Mouse (Mus musculus): Measurements from ENCODE around the gene Rpl21. TPM values are rescaled to one million over a fixed set of nuclear protein-coding genes. Genes with fewer than 3 reads are reported as not detected.

The Rpl21 gene
- polyA plus RNA-seq, 1 experiment, result not detected

DNA sequence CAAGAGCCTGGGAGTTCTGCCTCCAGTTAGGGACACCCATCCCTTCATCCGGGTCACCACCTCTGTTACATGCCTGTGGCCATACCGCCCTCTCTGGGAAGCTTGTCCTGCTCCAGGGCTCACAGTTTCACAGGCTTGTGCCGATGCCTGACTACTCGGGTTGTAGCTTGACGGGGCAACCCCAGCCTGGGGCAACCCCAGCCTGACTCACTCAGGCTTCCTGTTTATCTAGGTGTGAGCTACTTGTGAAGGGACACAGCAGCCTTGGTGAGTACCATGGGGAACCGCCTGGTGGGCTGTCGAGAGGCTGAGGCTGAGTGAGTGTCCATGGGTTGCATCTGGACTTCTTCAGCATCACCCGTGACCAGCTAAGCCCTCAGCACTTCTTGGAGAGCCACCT lies 24.9 kb downstream of the Rpl21 start:
- 92% methylated on average over 8 of the region's 8 CpGs for WGBS
- H3K27ac ChIP-seq (ENCODE audit: insufficient read depth, low read depth, low read length), result no peak overlapping the region
- TF ChIP-seq POLR2A (IDR thresholded peaks at IDR 0.05; ENCODE audit: insufficient read depth, low read depth, low read length) (no peak), CTCF (IDR thresholded peaks at IDR 0.05; ENCODE audit: insufficient read depth, low read depth, low read length) (no peak)
- H3K4me3 ChIP-seq (ENCODE audit: insufficient read depth, low read depth, low read length), result no peak overlapping the region
- peaks cover 19% of the 10 kb centered on the region for H3K4me1 ChIP-seq (ENCODE audit: control insufficient read depth, insufficient read depth, low read length)

DNA sequence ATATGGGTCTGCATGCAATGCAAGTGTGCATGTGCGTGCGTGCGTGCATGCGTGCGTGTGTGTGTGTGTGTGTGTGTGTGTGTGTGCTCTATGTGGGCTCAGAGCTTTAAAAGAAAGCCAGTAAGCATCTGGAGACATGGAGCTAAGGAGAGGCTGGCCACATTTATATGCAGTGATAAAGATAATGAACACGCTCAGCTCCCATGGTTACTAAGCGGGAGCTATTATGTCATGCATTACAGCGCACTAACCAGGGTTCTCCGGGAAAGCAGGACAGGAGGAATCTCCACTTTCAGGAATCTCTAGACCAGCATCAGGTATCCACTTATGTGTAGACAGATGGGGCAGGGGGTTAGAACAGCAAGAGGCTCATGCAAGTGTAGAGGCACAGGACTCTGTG lies 26.1 kb downstream of the Rpl21 start:
- peaks cover 19% of the 10 kb centered on the region for H3K4me1 ChIP-seq (ENCODE audit: control insufficient read depth, insufficient read depth, low read length)
- no peak overlapping the region for H3K27ac ChIP-seq (ENCODE audit: insufficient read depth, low read depth, low read length)
- H3K4me3 ChIP-seq (ENCODE audit: insufficient read depth, low read depth, low read length), result no peak overlapping the region
- WGBS, result 65% methylated on average over 9 of the region's 9 CpGs
- no peak for TF ChIP-seq POLR2A (IDR thresholded peaks at IDR 0.05; ENCODE audit: insufficient read depth, low read depth, low read length)

DNA sequence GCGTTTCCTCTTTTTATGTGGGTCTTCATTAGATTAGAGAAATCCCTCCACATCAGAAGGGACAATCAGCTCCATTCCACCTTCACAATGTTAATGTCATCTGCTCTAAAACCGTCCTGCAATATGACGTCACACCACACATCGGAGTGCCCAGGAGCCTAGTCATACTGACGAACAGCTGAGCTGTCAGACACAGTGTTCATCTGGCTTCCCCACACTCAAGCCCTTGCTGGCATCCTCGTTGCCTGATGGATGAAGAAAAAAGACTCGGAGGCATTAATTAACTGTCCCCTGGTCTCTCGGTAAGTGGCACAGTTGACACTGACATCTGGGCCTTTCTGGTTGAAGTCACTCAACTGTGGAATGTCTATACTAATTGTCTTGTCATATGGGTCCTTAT lies 26.6 kb downstream of the Rpl21 start:
- H3K27ac ChIP-seq (ENCODE audit: insufficient read depth, low read depth, low read length), result no peak overlapping the region
- peaks cover 19% of the 10 kb centered on the region for H3K4me1 ChIP-seq (ENCODE audit: control insufficient read depth, insufficient read depth, low read length)
- no peak overlapping the region for H3K4me3 ChIP-seq (ENCODE audit: insufficient read depth, low read depth, low read length)
- WGBS, result 62% methylated on average over 8 of the region's 8 CpGs
- TF ChIP-seq POLR2A (IDR thresholded peaks at IDR 0.05; ENCODE audit: insufficient read depth, low read depth, low read length), result no peak
- TF ChIP-seq CTCF (IDR thresholded peaks at IDR 0.05; ENCODE audit: insufficient read depth, low read depth, low read length), result no peak

DNA sequence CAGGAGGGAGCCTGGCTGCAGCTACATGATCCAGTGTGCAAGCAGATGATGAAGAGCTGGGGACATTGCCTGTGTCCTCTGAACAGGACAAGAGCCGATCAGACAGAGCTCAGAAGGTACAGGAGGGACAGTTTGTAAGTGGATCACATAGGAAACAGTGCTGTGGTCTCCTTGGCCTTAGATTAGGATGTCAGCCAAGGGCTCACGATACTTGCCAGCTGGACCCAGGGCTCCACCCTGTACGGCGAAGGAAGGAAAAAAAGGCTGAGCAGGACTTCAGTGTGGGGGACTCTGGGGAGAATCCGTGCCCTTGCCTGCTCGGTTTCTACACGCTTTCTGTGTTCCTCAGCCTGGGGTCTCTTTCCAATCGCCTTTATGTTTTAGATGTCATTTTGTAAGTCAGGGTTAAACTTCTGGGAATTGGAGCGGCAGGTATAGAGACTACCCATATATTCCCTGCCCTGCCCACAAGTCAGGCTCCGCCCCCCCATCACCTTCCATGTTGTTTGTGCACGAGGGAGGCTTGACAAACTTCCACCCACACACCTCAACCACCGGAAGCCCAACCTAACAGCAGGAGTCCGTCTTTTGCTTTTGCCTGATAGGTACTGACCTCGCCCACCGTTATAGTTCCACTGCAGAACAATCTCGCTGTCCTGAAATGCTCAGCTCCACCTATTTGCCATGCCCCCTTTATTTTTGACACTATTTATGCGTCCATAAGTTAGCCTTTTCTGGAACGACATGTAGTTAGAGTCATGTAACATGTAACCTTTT lies 27.7 kb downstream of the Rpl21 start:
- Histone ChIP-seq H3K4me1 (ENCODE audit: control insufficient read depth, insufficient read depth, low read length) (peaks cover 19% of the 10 kb centered on the region), H3K27ac (ENCODE audit: insufficient read depth, low read depth, low read length) (no peak overlapping the region), H3K4me3 (ENCODE audit: insufficient read depth, low read depth, low read length) (no peak overlapping the region)
- TF ChIP-seq POLR2A (IDR thresholded peaks at IDR 0.05; ENCODE audit: insufficient read depth, low read depth, low read length), result no peak
- 80% methylated on average over 18 of the region's 18 CpGs for WGBS

DNA sequence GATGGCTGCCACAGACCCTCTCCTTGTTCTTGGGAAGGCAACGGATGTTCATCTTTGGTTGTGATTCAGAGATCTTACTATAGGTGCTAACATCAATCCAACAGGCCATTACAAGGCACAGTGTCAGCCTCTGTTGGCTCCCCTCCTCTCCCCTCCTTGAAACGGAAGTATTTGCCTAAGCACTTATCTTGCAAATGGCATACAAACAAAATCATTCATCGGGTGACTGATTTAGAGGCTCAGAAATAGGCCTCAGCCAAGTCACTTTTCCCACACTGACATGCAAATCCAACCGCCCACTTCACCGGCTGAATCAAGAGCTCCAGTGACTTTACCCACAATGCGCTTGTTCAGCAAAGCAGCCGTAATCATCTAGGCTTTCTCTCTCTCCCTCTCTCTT lies 28.9 kb downstream of the Rpl21 start:
- 19% methylated on average over 7 of the region's 7 CpGs for WGBS
- TF ChIP-seq CTCF (IDR thresholded peaks at IDR 0.05; ENCODE audit: insufficient read depth, low read depth, low read length) (no peak), POLR2A (IDR thresholded peaks at IDR 0.05; ENCODE audit: insufficient read depth, low read depth, low read length) (no peak)
- Histone ChIP-seq H3K4me1 (ENCODE audit: control insufficient read depth, insufficient read depth, low read length) (peaks cover 23% of the 10 kb centered on the region), H3K4me3 (ENCODE audit: insufficient read depth, low read depth, low read length) (no peak overlapping the region), H3K27ac (ENCODE audit: insufficient read depth, low read depth, low read length) (peak overlapping the region; percentile 14; the same call in 1 of the 2 replicates)

DNA sequence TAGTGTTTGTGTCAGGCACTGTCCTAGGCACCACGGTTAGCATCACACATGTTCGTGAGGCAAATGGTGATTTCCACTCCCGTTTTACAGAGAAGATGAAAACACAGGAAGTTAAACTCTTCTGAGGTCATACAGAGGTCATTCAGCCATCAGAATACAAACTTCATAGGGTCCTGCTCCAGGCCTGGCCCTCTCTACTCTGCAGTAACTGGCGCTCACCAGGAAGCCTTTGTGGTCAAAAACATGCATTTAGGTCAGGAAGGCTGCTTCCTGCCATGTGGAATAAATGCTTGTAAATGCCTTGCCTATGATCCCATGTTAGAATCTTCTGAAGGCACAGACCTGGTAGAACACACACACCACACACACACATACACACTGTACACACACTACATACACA lies 32.8 kb downstream of the Rpl21 start:
- no peak overlapping the region for H3K27ac ChIP-seq (ENCODE audit: insufficient read depth, low read depth, low read length)
- WGBS, result 82% methylated on average over 4 of the region's 4 CpGs
- TF ChIP-seq CTCF (IDR thresholded peaks at IDR 0.05; ENCODE audit: insufficient read depth, low read depth, low read length) (no peak), POLR2A (IDR thresholded peaks at IDR 0.05; ENCODE audit: insufficient read depth, low read depth, low read length) (no peak)
- no peak overlapping the region for H3K4me3 ChIP-seq (ENCODE audit: insufficient read depth, low read depth, low read length)
- H3K4me1 ChIP-seq (ENCODE audit: control insufficient read depth, insufficient read depth, low read length), result peaks cover 33% of the 10 kb centered on the region

DNA sequence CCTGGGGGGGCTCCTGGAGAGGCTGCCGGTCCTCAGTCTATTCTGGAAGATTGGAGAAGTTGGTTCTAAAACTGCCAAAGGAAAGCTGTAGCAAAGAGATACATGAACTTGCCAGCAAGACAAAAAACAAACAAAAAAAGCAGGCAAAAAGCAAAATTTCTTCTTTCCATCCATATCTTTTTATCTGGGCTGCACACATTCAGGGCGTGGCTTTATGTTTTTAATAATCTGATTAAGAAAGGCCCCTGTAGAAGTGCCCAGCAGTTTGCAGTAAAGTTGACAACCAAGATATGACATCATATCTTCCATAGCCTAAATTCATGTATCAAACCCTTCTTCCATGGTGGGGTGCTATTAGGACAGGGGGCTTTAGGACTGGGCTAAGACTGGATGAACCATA lies 33.6 kb downstream of the Rpl21 start:
- WGBS, result 86% methylated on average over 2 of the region's 2 CpGs
- TF ChIP-seq POLR2A (IDR thresholded peaks at IDR 0.05; ENCODE audit: insufficient read depth, low read depth, low read length) (no peak), CTCF (IDR thresholded peaks at IDR 0.05; ENCODE audit: insufficient read depth, low read depth, low read length) (no peak)
- Histone ChIP-seq H3K27ac (ENCODE audit: insufficient read depth, low read depth, low read length) (0 out of 2 replicates have a peak overlapping the region, but pooled peaks have one; percentile 26), H3K4me1 (ENCODE audit: control insufficient read depth, insufficient read depth, low read length) (peaks cover 31% of the 10 kb centered on the region), H3K4me3 (ENCODE audit: insufficient read depth, low read depth, low read length) (no peak overlapping the region)

DNA sequence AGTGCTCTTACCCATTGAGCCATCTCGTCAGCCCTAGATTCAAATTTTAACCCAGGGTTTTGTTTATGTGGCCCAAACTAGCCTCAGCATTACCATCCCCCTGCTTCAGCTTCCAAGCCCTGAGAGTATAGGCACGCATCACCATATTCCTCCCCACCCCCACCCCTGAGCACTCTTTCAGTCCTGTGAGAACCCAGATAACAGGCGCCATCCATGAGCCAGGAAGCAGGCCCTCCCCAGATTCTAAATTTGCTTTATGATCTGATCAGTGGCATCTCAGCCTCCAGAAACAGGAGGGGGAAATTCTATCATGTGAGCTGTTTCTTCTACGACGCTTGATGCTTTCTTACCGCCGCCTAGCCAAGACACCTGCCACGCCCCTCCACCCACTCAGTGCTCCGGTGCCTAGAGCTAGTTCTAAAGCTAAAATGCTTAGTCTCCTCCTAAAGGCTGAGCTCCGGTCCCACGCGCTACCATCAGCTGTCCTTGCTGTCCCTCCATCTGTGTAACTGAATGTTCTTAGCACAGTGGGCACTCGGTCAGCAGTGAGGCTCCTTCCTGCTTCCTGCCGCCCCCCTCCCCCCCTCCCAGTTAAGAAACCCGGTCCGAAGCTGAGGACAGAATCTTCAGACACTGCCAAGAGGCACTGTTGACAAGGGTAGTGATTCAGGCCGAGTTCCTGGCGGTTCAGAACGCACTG lies 34.7 kb downstream of the Rpl21 start:
- TF ChIP-seq POLR2A (IDR thresholded peaks at IDR 0.05; ENCODE audit: insufficient read depth, low read depth, low read length), result no peak
- no peak for TF ChIP-seq CTCF (IDR thresholded peaks at IDR 0.05; ENCODE audit: insufficient read depth, low read depth, low read length)
- H3K27ac ChIP-seq (ENCODE audit: insufficient read depth, low read depth, low read length), result peak overlapping the region; percentile 82
- WGBS, result 6% methylated on average over 19 of the region's 19 CpGs
- H3K4me3 ChIP-seq (ENCODE audit: insufficient read depth, low read depth, low read length), result no peak overlapping the region
- peaks cover 23% of the 10 kb centered on the region for H3K4me1 ChIP-seq (ENCODE audit: control insufficient read depth, insufficient read depth, low read length)

DNA sequence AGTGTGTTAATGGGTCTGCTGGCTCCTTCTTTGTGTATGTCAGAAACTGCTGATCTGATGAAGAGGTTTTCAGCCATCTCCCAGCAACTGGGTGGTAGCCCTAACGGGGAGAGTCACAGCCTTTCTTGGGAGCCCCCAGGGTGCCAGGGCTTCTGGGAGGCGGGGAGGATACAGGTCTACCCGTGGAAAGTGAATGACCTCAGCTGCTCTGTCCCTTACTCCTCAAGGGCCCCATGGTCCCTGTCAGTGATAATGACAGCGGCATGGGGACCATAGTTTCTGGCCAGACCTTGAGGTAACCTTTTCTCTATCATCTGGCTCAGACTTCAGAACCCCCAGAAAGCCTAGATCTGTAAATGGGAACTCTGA lies 35.2 kb downstream of the Rpl21 start:
- Histone ChIP-seq H3K4me1 (ENCODE audit: control insufficient read depth, insufficient read depth, low read length) (peaks cover 23% of the 10 kb centered on the region), H3K27ac (ENCODE audit: insufficient read depth, low read depth, low read length) (peak overlapping the region; percentile 82), H3K4me3 (ENCODE audit: insufficient read depth, low read depth, low read length) (no peak overlapping the region)
- WGBS, result 25% methylated on average over 4 of the region's 4 CpGs
- TF ChIP-seq POLR2A (IDR thresholded peaks at IDR 0.05; ENCODE audit: insufficient read depth, low read depth, low read length) (no peak), CTCF (IDR thresholded peaks at IDR 0.05; ENCODE audit: insufficient read depth, low read depth, low read length) (no peak)
